Mouse (Mus musculus): Measurements from ENCODE around the gene Ncor2.

GRCm38 (mm10) chr5:125058267-125058668 is 120.8 kb downstream of the Ncor2 start:
- no peak for TF ChIP-seq NRF1 (IDR thresholded peaks at IDR 0.05; ENCODE audit: insufficient read depth, low read depth, low read length, poor library complexity, severe bottlenecking)
- TF ChIP-seq CTCF (IDR thresholded peaks at IDR 0.05 in 2 of 3, conservative IDR thresholded peaks at IDR 0.05 in 1 of 3; ENCODE audit: control insufficient read depth in 1 of 3, insufficient read depth in 1 of 3, low read depth in 2 of 3, low read length in 3 of 3, poor library complexity in 1 of 3, severe bottlenecking in 1 of 3) = no peak
- no peak for TF ChIP-seq HCFC1 (IDR thresholded peaks at IDR 0.05; ENCODE audit: low read depth, low read length)
- no peak for TF ChIP-seq NELFE (IDR thresholded peaks at IDR 0.05; ENCODE audit: low read depth, low read length)
- TF ChIP-seq RAD21 (IDR thresholded peaks at IDR 0.05; ENCODE audit: low read depth, low read length) = no peak
- no peak for TF ChIP-seq POLR2AphosphoS5 (IDR thresholded peaks at IDR 0.05; ENCODE audit: borderline replicate concordance, low read depth, low read length)
- TF ChIP-seq KAT2A (conservative IDR thresholded peaks at IDR 0.05; ENCODE audit: low read depth, low read length) = no peak
- no peak for TF ChIP-seq MYC (IDR thresholded peaks at IDR 0.05; ENCODE audit: low read depth, low read length)
- no peak for TF ChIP-seq CHD2 (IDR thresholded peaks at IDR 0.05; ENCODE audit: low read length)
- no peak for TF ChIP-seq POLR2A (IDR thresholded peaks at IDR 0.05; ENCODE audit: control insufficient read depth in 1 of 2, insufficient read depth in 1 of 2, low read depth in 1 of 2, low read length in 2 of 2, poor library complexity in 1 of 2)
- no peak for TF ChIP-seq TCF12 (IDR thresholded peaks at IDR 0.05; ENCODE audit: low read depth, low read length)
- TF ChIP-seq EP300 (IDR thresholded peaks at IDR 0.05; ENCODE audit: low read depth in 1 of 2, low read length in 2 of 2) = no peak
- no peak for TF ChIP-seq GABPA (IDR thresholded peaks at IDR 0.05; ENCODE audit: low read depth, low read length)
